Mouse (Mus musculus): Measurements from ENCODE around the gene Tufm.

The Tufm gene

DNA sequence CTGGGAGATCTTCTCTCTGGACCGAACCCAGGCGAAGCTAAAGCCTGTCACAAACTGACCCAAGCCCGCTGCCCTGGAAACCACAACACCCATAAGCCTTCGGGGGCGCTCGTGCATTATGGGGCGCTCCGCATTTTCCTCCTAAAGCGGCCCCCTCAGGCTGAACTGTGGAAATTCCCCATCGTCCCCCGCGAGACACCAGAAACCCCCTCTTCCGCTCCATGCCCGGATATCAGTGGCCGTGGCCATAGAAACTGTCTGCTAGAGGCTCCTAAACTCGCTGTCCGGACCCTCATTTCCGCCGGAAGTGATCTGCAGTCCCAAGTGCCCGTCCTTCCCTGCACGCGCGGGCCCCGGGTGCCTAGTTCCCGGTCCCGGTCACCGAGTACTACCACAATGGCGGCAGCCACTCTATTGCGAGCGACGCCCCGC is at the start of gene Tufm:
Gene Tufm, plus strand, starts transcription at position 310 of the 432 bp plus-strand sequence.
- peak; percentile 99 for DNase-seq

DNA sequence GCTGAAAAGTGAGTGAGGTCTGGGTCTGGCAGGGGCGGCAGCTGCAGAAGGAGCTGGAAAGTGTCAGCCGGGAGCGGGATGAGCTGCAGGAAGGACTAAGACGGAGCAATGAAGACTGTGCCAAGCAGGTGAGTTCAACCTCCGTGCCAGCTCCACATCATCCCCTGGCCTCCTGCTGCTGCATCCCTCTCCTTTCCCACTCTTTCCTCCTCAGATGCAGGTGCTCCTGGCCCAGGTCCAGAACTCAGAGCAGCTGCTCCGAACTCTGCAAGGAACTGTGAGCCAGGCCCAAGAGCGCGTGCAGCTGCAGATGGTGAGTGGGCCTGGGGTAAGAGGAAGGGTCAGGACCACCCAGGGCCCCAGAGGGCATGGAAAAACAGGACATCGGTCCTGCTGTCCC is 47.0 kb upstream of the Tufm start:
- no peak for DNase-seq

DNA sequence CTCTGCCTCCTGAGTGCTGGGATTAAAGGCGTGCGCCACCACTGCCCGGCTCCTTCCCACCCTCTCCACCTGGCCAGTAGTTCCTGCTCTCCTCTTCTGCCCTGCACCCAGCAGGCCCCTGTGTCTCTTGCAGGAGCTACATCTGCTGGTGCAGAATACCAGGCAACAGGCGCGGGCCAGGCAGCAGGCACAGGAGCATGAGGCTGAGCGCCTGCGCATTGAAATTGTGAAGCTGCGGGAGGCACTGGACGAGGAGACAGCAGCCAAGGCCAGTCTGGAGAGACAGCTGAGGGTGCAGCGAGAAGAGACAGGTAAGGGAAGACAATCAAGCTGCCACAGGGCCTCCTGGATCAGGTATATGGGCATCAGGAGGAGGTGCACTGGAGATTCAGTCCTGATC is 43.2 kb upstream of the Tufm start:
- DNase-seq, result no peak

DNA sequence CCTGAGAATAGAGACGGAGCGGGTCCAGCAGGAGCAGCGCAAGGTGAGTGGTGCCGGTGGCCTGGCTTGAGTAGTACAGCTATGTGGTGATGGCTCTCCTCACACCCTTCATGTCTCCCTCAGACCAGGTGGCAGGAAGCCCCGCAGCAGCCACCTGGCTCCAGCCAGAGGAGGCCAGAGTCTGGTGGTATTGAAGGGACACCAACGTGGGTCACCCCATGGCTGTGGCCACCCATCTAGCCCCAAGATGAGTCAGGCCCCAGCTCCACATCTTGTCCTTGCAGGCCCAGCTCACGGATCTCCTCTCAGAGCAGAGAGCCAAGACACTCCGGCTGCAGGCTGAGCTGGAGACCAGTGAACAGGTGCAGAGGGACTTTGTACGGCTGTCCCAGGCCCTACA is 42.6 kb upstream of the Tufm start:
- no peak for DNase-seq

DNA sequence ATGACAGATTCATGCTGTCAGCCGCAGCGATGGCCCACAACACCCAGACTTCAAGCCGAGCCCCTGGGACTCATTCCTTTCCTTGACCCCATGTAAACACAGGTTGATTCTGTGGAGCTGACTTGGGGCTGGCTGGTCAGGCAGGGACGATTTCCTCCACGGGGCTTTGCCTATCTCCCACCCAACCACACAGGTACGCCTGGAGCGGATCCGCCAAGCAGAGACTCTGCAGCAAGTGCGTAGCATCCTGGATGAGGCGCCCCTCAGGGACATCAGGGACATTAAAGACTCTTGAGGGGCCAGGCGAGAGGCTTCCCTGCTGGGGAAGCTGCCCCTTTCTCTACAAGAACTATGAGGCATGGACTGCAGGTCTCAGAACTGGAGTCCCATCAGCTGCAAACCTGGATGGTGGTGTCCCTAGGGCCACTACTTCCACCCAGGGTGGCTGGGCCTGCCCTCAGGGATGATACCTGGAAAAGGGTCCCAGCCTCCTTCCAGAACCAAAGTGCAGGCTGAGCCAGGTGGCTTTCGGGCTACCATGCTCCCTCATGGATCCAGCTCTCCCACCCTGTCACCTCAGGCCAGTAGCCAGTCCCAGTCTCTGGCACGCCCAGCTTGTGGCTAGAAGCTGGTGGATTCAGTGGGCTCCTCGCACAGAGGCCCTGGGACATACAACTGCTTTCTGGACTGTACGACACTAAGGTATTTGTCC is 41.9 kb upstream of the Tufm start:
- no peak for DNase-seq

DNA sequence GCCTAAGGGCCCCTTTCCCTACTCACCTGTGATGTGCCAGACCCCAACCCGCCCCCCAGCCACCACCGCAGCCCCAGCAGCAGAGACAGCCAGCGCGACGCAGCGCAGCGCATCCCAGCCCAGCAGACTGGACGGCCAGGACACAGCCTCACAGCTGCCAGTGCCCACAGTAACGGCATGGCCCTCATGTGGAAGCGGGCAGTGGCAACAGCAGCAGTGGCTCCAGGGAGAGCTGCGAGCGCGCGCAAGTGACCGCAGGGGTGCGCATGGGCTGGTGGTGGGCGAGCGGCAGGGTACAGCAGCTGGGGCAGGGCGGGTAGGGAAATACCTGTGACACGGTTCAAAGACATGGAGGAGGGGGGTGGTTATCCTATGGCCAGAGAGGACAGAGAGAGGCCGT is 40.9 kb upstream of the Tufm start:
- no peak for DNase-seq

DNA sequence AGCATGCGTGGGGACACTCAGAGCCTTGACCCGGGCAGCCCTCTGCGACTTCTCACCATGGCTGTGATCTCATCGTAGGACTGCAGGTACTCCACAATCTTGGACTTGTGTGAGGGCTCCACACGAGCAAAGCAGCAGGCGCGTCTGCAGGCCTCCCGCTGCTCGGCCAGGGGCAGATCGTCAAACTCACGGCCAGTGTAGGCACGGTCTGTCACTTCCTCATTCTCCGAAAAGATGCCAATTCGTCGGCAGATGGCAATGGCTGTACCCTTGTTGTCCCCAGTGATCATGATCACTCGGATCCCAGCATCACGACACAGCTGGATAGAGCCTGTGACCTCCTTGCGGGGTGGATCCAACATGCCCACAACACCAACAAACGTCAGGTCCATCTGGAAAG is 38.7 kb upstream of the Tufm start:
- no peak for DNase-seq

DNA sequence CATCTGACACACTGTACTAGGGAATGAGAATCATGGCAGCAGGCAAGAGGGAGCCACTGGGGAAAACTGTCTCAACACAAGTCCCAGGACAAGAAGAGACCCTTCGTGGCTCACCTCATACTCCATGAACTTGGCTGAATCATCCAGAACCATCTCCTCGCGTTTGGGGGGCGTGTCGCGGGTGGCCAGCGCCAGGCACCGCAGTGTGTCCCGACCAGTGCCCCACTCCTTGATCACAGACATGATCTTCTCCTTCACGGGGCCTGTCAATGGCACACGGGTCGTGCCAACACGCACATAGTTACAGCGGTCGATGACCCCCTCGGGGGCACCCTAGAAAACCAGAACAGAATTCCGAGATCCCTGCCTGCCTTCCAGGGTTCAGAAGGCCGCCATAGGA is 37.2 kb upstream of the Tufm start:
- DNase-seq, result no peak

DNA sequence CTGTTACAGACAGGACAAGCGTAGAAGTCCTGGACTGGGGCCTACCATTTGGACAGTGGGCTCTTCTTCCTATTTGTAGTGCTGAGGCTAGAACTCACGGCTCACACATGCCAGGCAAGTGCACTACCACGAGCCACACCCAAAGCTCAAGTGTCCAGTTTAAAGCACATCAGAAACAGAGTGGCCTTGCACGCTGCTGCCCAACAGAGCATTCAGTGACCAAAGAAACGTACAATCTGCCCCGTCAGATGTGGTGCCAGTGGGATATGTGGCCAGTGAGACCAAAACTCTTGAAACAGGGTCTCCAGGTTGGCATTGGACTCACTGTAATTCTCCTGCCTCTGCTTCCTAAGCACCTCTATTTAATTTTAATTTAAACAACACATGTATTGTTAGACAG is 36.5 kb upstream of the Tufm start:
- no peak for DNase-seq

DNA sequence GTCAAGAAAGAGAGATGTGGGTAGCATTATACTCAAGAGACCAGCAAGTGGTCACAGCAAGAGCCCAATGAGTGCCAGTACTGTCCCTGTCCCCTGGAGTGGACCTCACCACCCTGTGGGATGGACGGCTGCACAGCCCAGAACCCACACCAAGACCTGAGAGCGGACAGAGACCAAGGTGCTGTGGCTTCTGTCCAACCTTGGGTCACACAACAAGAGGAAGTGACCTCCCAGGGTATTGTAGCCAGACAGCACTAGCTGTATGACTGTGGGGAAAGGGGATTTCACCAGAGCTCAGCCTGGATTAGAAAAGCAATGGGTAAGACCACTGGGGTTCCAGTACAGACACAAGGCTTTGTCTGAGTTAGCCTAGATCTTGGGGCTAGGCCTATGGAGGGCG is 34.9 kb upstream of the Tufm start:
- no peak for DNase-seq

DNA sequence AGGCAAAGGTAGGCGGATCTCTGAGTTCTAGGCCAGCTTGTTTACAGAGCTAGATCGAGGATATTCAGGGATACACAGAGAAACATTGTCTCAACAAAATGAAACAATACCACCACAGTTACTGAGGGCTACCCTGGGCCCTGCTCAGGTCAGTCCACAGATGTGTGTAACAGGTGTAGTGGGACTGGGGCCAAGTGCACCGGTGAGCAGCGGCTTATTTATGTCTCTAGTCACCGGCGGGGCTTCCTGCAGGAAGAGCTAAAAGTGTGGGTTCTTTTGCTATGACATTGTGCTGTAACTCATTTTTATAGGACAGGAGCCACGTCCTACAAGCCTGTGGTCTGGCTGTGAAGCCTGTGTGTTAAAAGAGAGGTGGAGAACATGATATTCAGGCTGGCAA is 33.3 kb upstream of the Tufm start:
- DNase-seq, result no peak

DNA sequence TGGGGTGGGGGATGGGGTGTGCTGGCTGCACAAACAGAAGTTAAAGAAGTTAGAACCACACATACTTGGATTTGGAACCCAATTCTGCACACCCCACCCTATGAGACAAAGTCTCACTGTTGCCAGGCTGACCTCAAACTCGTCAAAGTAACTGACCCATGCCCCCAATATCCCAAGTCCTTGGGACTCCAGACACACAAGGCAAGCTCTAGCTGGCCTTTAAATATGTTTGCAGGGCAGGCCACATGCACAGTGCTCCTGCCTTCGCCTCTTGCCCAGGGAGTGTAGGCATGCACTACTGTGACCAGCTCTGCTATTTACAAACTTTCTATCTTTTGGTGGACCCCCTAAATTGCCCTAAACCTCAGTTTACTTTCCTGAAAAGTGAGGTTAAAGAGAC is 31.9 kb upstream of the Tufm start:
- DNase-seq, result no peak

DNA sequence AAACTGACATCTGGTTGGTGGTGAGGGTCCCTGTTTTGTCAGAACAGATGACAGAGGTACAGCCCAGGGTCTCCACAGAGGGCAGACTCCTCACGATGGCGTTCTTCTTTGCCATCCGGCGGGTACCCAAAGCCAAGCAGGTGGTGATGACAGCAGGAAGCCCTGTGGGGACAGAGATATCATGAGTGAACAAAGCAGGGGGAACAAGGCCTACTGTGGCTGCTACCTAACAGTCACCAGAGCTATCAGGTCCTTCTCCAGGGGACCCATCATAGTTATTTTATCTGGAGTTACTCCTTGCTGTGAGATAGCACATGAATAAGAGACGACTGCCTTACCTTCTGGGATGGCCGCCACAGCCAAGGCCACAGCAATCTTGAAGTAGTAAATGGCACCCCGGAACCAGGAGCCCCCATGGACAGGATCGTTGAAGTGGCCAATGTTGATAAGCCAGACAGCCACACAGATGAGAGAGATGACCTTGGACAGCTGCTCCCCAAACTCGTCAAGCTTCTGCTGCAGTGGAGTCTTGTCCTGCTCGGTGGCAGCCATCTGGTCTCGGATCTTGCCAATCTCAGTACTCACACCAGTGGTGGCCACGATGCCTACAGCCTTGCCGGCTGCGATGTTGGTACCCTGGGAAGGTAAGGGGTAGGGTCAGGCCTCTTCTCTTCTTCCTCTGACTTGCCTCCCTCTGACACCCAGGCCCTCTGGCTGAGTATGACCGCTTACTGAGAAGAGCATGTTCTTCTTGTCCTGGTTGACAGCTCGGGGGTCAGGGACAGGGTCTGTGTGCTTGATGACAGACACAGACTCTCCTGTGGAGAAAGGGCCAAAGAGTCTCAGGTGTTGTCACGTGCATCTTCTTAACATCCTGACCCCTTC is 30.5 kb upstream of the Tufm start:
- DNase-seq, result no peak

DNA sequence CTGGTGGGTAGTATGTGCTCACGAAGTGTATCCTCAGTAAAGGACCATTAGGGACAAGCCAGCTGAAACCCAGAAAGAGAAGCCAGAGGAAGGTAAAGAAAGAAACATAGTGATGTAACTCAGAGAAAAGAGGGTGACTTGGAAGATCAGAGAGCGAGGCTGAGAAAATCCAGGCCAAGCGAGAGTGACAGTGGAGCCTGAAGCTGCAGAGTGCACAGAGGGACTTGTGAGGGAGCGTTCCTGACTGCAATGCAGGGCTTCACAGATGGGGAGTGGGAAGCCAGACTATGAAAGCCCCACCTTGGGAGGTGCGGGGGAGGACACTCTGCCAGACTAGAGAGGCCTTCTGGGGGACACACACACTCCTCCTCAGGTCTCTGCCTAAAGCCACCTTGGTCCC is 28.9 kb upstream of the Tufm start:
- DNase-seq, result no peak

DNA sequence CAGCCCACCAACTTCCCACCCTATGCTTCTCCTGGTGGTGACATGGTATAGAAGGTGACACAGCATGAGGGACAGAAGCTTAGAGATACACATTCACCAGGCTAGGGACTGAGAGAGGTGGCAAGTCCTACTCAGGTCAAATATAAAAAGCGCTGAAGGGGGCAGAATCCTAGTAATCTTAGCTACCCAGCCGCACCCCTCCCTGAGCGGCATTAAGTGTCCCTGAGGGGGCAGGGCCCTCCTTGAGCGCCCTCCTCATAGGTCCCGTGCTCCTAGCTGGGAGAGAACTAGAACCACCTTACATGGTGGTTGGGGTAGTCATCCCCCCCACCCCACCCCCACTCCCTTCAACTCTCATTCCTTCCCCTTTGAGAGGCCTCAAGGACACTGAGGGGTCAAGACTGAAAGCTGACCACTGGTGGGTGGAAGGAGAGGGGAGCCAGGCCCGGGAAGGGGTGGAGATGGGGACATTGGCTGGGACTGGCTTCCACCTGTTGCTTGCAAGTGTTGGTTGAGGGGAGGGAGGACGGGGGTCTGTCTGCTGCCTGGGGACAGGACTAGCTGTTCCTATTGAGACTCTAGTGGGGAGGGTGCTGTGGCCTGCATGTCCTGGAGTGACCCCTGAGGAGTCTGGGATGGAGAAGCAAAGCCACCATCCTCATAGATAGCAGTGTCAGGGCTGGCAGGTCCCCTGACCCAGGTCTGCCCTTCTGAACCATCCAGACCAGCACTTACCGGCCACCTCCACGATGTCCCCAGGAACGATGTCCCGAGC is 28.1 kb upstream of the Tufm start:
- no peak for DNase-seq

DNA sequence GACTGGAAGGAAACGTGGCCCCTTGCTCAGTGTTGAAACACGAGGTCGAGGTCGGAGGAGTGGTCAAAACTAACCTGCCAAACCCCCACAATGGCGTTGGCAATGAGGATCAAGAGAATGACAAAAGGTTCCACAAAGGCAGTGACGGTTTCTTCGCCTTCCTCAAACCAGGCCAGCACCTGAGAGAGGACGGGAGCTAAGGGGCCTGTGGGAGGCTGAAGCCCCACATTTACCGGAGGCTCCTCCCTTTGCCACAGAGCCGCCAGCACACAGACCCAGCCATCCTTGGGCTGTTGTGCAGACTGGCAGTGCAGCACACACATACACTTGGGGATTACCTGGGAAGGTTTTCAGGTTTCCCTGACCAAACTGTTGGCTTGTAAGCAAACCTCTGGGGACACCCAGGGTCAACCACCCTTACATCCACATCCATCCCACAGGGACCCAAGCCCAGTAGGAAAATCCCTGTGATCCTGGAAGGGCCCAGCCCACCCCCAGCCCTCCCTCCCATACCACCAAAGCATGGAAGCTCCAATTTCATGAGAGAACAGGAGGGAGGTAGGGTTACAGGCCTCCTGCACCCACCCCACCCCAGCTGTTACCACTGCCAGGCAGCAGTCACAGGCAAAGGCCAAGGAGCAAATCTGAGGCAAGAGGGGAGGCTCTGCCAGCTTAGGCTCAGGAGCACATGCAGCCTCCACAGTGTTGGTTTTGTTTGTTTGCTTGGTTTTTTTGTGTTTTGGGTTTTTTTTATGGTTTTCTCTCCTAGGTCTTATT is 26.4 kb upstream of the Tufm start:
- no peak for DNase-seq

DNA sequence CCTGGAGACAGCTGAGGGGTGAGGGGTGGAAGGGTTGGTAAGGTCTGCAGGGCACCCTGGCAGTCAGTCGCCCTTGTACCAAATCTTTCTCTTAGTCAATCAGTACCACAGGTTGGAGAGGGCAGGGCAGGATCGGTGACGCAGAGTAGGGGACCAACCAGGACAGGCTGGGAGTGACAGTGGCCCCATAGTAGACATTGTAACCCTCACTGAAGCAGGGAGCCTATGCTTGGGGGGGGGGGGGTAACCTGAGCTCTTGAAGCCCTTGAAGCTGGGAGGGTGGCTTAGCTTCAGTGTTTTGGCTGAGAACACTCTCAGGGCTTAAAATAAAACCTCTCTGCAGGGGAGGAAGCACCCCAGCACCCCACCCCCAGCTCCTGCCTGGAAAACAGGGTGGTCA is 25.5 kb upstream of the Tufm start:
- DNase-seq, result no peak

DNA sequence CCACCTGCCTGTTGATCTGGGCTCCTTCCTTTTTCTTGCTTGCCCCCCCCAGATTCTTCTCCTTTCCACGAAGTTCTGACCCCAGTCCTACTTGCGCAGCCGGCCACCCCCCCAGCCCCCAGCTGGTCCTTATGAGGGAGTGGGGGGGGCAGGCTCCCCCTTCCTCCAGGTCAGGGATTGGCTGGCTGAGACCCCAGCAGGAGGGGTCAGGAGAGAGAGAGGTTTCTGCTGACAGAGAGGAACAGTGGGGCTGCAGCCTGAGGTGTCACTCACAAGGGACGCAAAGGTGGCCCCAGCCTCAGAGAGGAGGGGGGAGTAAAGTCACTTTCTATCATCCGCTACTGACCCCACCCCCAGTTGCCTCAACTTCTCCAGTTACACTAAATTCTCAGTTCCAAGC is 24.2 kb upstream of the Tufm start, which contains the start of gene Atp2a1:
Gene Atp2a1, minus strand, starts transcription at position 105 of the 400 bp plus-strand sequence.
- DNase-seq, result no peak

DNA sequence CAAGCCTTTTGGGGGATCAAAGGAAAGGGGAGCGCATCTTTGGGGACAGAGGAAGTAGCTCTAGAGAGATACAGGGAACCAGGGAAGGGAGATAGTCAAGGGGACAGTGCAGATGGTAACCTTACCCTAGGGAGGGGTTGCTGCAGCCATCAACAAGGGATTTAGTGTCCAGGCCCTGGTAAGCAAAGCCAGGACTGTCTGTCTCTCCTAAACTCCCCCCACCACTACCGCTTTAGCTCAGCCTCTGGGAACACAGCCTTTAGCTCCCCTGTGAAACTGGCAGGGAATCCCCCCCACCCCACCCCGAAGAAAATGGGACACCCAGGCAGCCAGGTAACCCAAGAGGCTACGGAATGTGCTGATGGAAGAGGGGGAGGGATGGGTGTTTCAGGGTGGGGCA is 23.6 kb upstream of the Tufm start:
- no peak for DNase-seq

DNA sequence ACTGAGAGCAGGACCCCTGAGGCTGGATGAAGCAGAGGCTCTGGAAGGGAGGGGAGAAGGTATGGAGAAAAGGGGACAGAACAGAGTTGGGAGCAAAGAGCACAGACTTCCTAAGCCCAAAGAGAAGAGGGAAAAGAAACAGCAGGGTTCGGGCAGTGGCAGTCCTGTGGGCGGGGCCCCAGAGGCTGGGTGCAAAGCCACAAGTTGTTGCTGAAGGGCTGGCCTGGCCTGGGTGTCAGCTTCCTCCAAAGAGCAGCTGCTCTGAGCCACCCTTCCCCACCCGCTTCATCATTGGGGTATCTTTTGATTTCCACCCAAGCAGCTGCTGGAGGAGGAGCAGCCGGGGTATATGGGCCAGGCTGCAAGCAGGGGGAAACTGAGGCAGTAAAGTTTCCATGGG is 23.0 kb upstream of the Tufm start:
- no peak for DNase-seq

DNA sequence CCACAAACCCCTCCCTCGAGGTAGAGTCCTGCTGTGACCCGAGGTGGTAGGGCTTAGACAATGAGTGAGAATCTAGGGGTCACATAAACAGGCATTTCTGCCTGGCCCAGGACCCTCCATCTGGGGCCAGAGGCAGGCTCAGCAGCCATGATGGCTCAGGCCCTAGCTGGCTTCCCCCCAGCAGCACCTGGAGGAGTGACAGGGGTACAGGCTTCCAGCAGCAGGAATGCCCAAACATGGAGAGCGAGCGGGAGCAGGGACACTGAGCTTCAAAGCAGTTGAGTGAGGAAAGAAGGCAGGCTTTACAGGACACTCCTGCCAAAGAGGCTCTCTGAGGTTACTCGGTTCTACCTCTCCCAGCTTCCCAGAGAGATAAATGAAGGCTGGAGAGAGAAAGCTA is 22.3 kb upstream of the Tufm start:
- DNase-seq, result no peak

DNA sequence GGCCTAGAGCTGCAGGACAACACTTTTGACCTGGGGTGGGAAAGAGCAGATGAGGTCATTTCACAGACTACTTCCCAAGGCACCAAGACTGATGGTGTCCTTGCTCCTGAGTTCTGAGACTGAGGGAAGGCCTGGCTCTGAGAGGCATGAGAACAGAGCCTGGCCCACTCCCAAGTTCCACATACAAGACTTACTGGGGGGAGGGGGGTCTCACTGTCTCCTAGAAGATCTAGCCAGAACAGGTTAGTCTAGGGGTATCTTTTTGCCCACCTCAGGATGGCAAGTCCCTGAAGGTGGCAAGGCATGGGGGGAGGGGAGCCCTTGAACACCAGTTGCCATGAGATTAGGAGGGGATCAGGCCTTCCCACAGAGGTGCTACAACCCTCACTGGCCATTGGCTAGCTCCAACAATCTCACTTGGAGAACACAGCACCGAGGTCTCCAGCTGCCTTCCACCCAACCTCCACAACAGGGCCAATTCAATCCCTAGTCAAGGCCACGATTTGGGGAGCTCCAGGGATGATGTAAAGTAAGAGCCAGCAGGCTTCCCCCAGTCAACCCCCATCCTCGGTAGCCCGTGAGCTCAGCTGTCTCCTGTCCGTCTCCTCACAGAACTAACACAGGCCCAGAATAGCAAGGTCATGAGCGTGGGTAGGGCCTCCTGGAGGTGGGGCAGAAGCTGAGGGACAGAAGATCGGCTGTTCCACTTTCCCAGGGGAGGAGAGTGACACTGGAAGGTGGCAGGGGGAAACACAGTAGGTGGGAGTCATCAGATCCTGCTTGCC is 21.7 kb upstream of the Tufm start:
- no peak for DNase-seq
